Mouse (Mus musculus): ENCODE data around the gene Fsip2.

- TF ChIP-seq POU5F1 (IDR thresholded peaks at IDR 0.05; ENCODE audit: borderline replicate concordance, low read length), result no peak
- TF ChIP-seq CTCF (conservative IDR thresholded peaks at IDR 0.05; ENCODE audit: low read length), result no peak
- no peak for TF ChIP-seq NANOG (IDR thresholded peaks at IDR 0.05; ENCODE audit: borderline replicate concordance, low read length)
Measured at GRCm38 (mm10) chr2:83025853-83026252, 82.4 kb downstream of the Fsip2 start.
